In genomic region chr17:43667290-43667843, GRCm38 (mm10) we compare ENCODE assay signal across 8 mouse cellular contexts. TPM values are rescaled to one million over a fixed set of nuclear protein-coding genes. Genes with fewer than 3 reads are reported as not detected.
DNase-seq lines count a peak whose midpoint lies in the region; ATAC-seq and TF ChIP-seq lines count a peak whose summit lies in the region.

TSS of gene Cyp39a1 (plus strand) at chr17:43667425.

- TF ChIP-seq CTCF in Patski (IDR thresholded peaks at IDR 0.05) = no peak
- TF ChIP-seq CTCF in heart, postnatal 0 days (IDR thresholded peaks at IDR 0.05; ENCODE audit: low read depth) = no peak

- peak within 1 kb of the TSS; percentile 84 for H3K9ac ChIP-seq in heart, postnatal 0 days (replicated peaks; ENCODE audit: low read depth, low read length)

- no peak for DNase-seq in heart, embryonic 10.5 days (ENCODE audit: low spot score)
- DNase-seq in heart, postnatal 36 days = no peak
- no peak for DNase-seq in Patski (ENCODE audit: low read depth, low spot score)
- no peak for DNase-seq in heart, postnatal 0 days (ENCODE audit: low spot score)
- DNase-seq in layer of hippocampus, adult 8-10 months (ENCODE audit: low spot score in 2 of 2) = no peak
- DNase-seq in frontal cortex, postnatal 14 days (ENCODE audit: low spot score in 2 of 2) = no peak
- no peak for DNase-seq in gastrocnemius, postnatal 10 days

- peak; percentile 6; the same call in 1 of the 2 replicates for TF ChIP-seq EP300 in heart, postnatal 0 days (IDR thresholded peaks at IDR 0.05; ENCODE audit: low read depth)

- H3K4me1 ChIP-seq in heart, embryonic 10.5 days = peaks cover 22% of the 10 kb centered on the region
- H3K4me1 ChIP-seq in heart, postnatal 0 days (ENCODE audit: control insufficient read depth, insufficient read depth) = peaks cover 6% of the 10 kb centered on the region; the same call in 1 of the 2 replicates
- peaks cover 13% of the 10 kb centered on the region for H3K4me1 ChIP-seq in megakaryocyte, embryonic 14.5 days

- intact Hi-C loops in heart, postnatal 36 days (cut with DNase I) = no loop called here

- H3K4me3 ChIP-seq in heart, embryonic 10.5 days = peak within 1 kb of the TSS; percentile 90
- peak within 1 kb of the TSS; percentile 87 for H3K4me3 ChIP-seq in heart, postnatal 0 days (ENCODE audit: low read depth, low read length)
- peak within 1 kb of the TSS; percentile 91 for H3K4me3 ChIP-seq in megakaryocyte, embryonic 14.5 days (replicated peaks)

- ATAC-seq in Patski = no peak
- ATAC-seq in heart, postnatal 0 days (ENCODE audit: insufficient read depth, low read depth) = no peak; the same call in 1 of the 2 replicates

- H3K4me2 ChIP-seq in heart, postnatal 0 days (ENCODE audit: low read depth, low read length) = peak within 1 kb of the TSS; percentile 95

- POLR2A ChIA-PET in Patski (lab: Charles Lee) = interaction anchor here (0.6 kb wide), 1 partner anchor 21 kb away, joined by 4 read pairs; no protein-coding TSS in a partner anchor

- H3K36me3 ChIP-seq in heart, embryonic 10.5 days = no peaks in the 10 kb centered on the region
- H3K36me3 ChIP-seq in heart, postnatal 0 days (replicated peaks; ENCODE audit: control insufficient read depth, insufficient read depth, low read length) = no peaks in the 10 kb centered on the region
- no peaks in the 10 kb centered on the region for H3K36me3 ChIP-seq in megakaryocyte, embryonic 14.5 days (replicated peaks; ENCODE audit: low read length)

- CTCF ChIA-PET in Patski (lab: Charles Lee) = interaction anchor here (1.2 to 1.3 kb wide), 2 partner anchors 22 to 201 kb away, joined by 3 read pairs; no protein-coding TSS in a partner anchor

- in situ Hi-C loops in Patski (cut with MboI; ENCODE audit: low pct_unique_long_range_greater_than_20kb) = no loop called here

- WGBS in heart, embryonic 10.5 days = under 1% methylated on average over 17 of the region's 17 CpGs
- 0% methylated on average over 17 of the region's 17 CpGs for WGBS in heart, postnatal 0 days

- no peaks in the 10 kb centered on the region for H3K9me3 ChIP-seq in heart, embryonic 10.5 days
- H3K9me3 ChIP-seq in heart, postnatal 0 days (replicated peaks; ENCODE audit: control insufficient read depth, low read length) = no peaks in the 10 kb centered on the region
- no peaks in the 10 kb centered on the region for H3K9me3 ChIP-seq in megakaryocyte, embryonic 14.5 days

- peak within 1 kb of the TSS; percentile 80 for H3K27ac ChIP-seq in heart, embryonic 10.5 days
- peak within 1 kb of the TSS; percentile 89 for H3K27ac ChIP-seq in heart, postnatal 0 days (ENCODE audit: low read depth)

- H3K27me3 ChIP-seq in heart, embryonic 10.5 days (ENCODE audit: insufficient read depth, poor library complexity, severe bottlenecking) = no peaks in the 10 kb centered on the region
- no peaks in the 10 kb centered on the region for H3K27me3 ChIP-seq in Patski
- H3K27me3 ChIP-seq in heart, postnatal 0 days (ENCODE audit: control insufficient read depth, insufficient read depth, low read length) = no peaks in the 10 kb centered on the region
- H3K27me3 ChIP-seq in megakaryocyte, embryonic 14.5 days (replicated peaks) = peaks cover 7% of the 10 kb centered on the region

RNA-seq across cellular contexts. Expression of gene Cyp39a1, which starts in this region (rescaled TPM):
- 14.7 and 20.2 TPM in 2 replicates for polyA plus RNA-seq in heart, embryonic 10.5 days (2016; fragmentation: Nextera tagmentation; extraction: Ambion mirVana)
- 1 to 10 TPM; 6.7 TPM for total RNA-seq in heart, postnatal 36 days (2021)
- polyA plus RNA-seq in Patski (2021) = 12.3 TPM
- 7.0 and 8.3 TPM in 2 replicates for total RNA-seq in heart, postnatal 0 days (2014; rRNA removed; ENCODE audit: low replicate concordance)
- polyA plus RNA-seq in heart, postnatal 0 days (2015; fragmentation: Nextera tagmentation; extraction: Ambion mirVana) = 39.5 and 43.7 TPM in 2 replicates
- polyA plus RNA-seq in megakaryocyte, embryonic 14.5 days (2012; ENCODE audit: insufficient read depth, low replicate concordance) = not detected in 2 replicates
- total RNA-seq in layer of hippocampus, adult 8-10 months (2022) = 1 to 10 TPM in 2 of 4 experiments, under 1 TPM in 2; 0.61 to 1.5 (median 1.1) TPM
- 1 to 10 TPM; 3.8 to 5.9 TPM for total RNA-seq in gastrocnemius, postnatal 10 days (2021)

Comparison
In these comparisons a context has a peak if more than half of its experiments do, and no peak if none do; other contexts are left out.
1. RNA of gene Cyp39a1 (polyA plus RNA-seq): 39.5 to 43.7 TPM in heart, postnatal 0 days, 14.7 to 20.2 TPM in heart, embryonic 10.5 days and 12.3 TPM in Patski (single experiment); not detected in megakaryocyte, embryonic 14.5 days; every median in the first group is over 10 times any median in the second.
2. Peak in every context shown above with its lines, with median percentiles within 50 percentile points of each other: H3K4me3 ChIP-seq.